Mouse (Mus musculus) spleen, adult 2 months (tissue): ENCODE data around the gene Magt1. TPM values are rescaled to one million over a fixed set of nuclear protein-coding genes. Genes with fewer than 3 reads are reported as not detected.
A peak's percentile ranks its signal among the peaks of the same experiment; 100 is the strongest.

Experiments
- DNase-seq, 2 experiments: peaks; one replicate each; pipeline versions ENCODE4 v3.0.0 to v3.0.0-alpha.2; 2012 to 2021; ENCODE audit warnings: low spot score in 2 of 2, low read depth in 1 of 2
- H3K27ac ChIP-seq: fragments of 200-500 bp; 2 replicates; pipeline ENCODE4 v1.5.1; 2012; ENCODE audit warnings: low read length, inconsistent platforms; ENCODE audit not compliant: insufficient read depth
- H3K27me3 ChIP-seq: fragments of 200-500 bp; 2 replicates; pipeline ENCODE4 v1.6.1; 2012; ENCODE audit warnings: mild to moderate bottlenecking, moderate library complexity, low read length, inconsistent platforms; ENCODE audit not compliant: control insufficient read depth, insufficient read depth
- H3K36me3 ChIP-seq: fragments of 200-500 bp; 2 replicates; pipeline ENCODE4 v1.6.1; 2012; ENCODE audit warnings: mild to moderate bottlenecking, low read length, inconsistent platforms; ENCODE audit not compliant: control insufficient read depth, insufficient read depth
- H3K4me1 ChIP-seq: fragments of 200-500 bp; 2 replicates; pipeline ENCODE4 v1.6.1; 2011; ENCODE audit warnings: inconsistent platforms; ENCODE audit not compliant: control insufficient read depth, insufficient read depth, insufficient read length
- H3K4me3 ChIP-seq: fragments of 200-500 bp; 2 replicates; pipeline ENCODE4 v1.5.1; 2011; ENCODE audit warnings: mild to moderate bottlenecking, inconsistent platforms; ENCODE audit not compliant: insufficient read depth, insufficient read length; ENCODE audit errors: extremely low read depth
- CTCF ChIP-seq: fragments of 200-500 bp; IDR thresholded peaks from 2 replicates; pipeline ENCODE4 v1.5.1; 2011; ENCODE audit warnings: mild to moderate bottlenecking, inconsistent platforms; ENCODE audit not compliant: insufficient read depth, insufficient read length, insufficient replicate concordance; ENCODE audit errors: extremely low read depth
- POLR2A ChIP-seq: fragments of 200-500 bp; IDR thresholded peaks from 2 replicates; pipeline ENCODE4 v1.6.1; 2011; ENCODE audit warnings: low read depth, low read length, inconsistent platforms
- WGBS: fragments of 180-500 bp; shearing (Covaris S2); methylation state at CpG from one replicate; pipeline ENCODE4 v1.1.7; 2018; 5-methylcytosine and 5-hydroxymethylcytosine counted together
- polyA plus RNA-seq: library from polyadenylated mRNA; depleted of rRNA; stranded (reverse); fragments of >200 nt; gene quantifications from 2 replicates; pipeline ENCODE4 v1.2.3, GENCODE M21; 2012

The Magt1 gene
- polyA plus RNA-seq, 1 experiment = 3.1 TPM

DNA sequence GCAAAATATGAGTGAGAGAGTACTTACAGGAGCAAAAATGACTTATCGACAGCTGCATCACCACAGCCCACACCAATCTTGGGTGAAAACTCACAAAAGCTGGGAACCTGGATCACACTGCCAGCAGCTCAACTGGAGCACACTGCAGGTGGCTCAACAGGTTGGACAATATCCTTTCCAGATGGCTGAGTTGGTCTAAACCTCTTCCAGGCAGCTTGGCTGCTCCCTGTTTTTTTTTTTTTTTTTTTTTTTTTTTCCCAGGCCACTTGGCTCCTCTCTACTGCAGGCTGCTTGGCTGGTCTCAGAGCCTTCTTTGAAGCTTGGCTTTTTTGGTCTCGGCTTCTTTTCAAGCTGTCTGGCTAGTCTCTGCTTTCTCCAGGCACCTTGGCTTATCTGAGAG is 57.7 kb downstream of the Magt1 start:
- Histone ChIP-seq H3K27me3 (no peaks in the 10 kb centered on the region), H3K4me3 (no peak overlapping the region), H3K27ac (no peak overlapping the region), H3K36me3 (no peaks in the 10 kb centered on the region), H3K4me1 (no peaks in the 10 kb centered on the region)
- 87% methylated on average over 2 of the region's 2 CpGs for WGBS
- no peak for DNase-seq
- TF ChIP-seq POLR2A (no peak), CTCF (no peak)

DNA sequence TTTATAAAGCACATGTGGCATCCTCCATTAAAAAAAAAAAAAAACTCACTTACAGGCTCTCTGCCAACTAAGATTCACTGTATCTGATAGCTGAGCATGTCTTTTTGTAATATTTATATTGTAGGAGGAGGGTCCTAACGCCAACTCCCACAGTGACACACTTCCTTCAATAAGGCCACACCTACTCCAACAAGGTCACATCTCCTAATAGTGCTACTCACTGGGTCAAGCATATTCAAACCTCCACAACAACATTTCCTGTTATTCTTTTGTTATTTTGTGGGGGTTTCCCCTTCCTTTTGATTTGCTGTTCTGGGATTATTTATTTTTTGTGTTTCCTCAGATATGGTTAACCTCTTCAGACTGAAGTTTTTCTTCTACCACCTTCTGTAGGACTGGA is 65.3 kb downstream of the Magt1 start:
- Histone ChIP-seq H3K27me3 (no peaks in the 10 kb centered on the region), H3K27ac (no peak overlapping the region), H3K4me3 (no peak overlapping the region), H3K36me3 (no peaks in the 10 kb centered on the region), H3K4me1 (no peaks in the 10 kb centered on the region)
- TF ChIP-seq CTCF = no peak
- TF ChIP-seq POLR2A = no peak
- 57% methylated on average over 1 of the region's 1 CpGs for WGBS
- DNase-seq = no peak

DNA sequence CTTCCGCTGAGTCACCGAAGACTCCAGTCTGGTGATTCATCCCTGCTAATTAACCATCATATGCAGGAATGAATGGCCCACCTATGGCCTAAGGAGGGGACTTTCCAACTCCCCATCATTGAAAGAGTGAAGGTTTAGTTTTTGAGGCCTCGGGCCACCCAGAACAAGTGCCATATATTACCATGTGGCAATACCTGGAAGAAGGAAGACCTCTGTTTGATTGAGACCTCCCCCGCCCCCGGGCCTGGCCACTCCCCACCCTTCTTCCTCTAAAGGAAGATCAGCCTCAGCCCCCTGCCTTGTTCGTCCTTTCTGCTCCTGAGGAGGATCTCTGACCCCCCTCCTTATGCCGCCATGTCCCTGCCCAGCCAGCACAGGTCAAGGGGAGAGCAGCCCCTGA is 72.5 kb downstream of the Magt1 start:
- no peak for TF ChIP-seq POLR2A
- Histone ChIP-seq H3K36me3 (no peaks in the 10 kb centered on the region), H3K4me1 (no peaks in the 10 kb centered on the region), H3K27ac (no peak overlapping the region), H3K27me3 (no peaks in the 10 kb centered on the region), H3K4me3 (no peak overlapping the region)
- no peak for DNase-seq
- WGBS = 94% methylated on average over 7 of the region's 7 CpGs

GRCm38 (mm10) chrX:105937736-105938135 is 74.0 kb downstream of the Magt1 start:
- TF ChIP-seq POLR2A (no peak), CTCF (no peak)

GRCm38 (mm10) chrX:105934341-105934740 is 77.4 kb downstream of the Magt1 start:
- no peaks in the 10 kb centered on the region for H3K36me3 ChIP-seq
- DNase-seq = no peak
- 82% methylated on average over 5 of the region's 5 CpGs for WGBS
- no peak overlapping the region for H3K27ac ChIP-seq
- TF ChIP-seq POLR2A = no peak
- no peak for TF ChIP-seq CTCF
- no peaks in the 10 kb centered on the region for H3K4me1 ChIP-seq
- H3K4me3 ChIP-seq = no peak overlapping the region
- H3K27me3 ChIP-seq = no peaks in the 10 kb centered on the region

More at GRCm38 (mm10) chrX:105937736-105938135, 74.0 kb downstream of the Magt1 start:
- no peaks in the 10 kb centered on the region for H3K36me3 ChIP-seq
- H3K4me1 ChIP-seq = no peaks in the 10 kb centered on the region
- no peak for DNase-seq
- no peak overlapping the region for H3K4me3 ChIP-seq
- whole genome bisulfite sequencing = 51% methylated on average over 2 of the region's 2 CpGs
- no peaks in the 10 kb centered on the region for H3K27me3 ChIP-seq
- no peak overlapping the region for H3K27ac ChIP-seq

DNA sequence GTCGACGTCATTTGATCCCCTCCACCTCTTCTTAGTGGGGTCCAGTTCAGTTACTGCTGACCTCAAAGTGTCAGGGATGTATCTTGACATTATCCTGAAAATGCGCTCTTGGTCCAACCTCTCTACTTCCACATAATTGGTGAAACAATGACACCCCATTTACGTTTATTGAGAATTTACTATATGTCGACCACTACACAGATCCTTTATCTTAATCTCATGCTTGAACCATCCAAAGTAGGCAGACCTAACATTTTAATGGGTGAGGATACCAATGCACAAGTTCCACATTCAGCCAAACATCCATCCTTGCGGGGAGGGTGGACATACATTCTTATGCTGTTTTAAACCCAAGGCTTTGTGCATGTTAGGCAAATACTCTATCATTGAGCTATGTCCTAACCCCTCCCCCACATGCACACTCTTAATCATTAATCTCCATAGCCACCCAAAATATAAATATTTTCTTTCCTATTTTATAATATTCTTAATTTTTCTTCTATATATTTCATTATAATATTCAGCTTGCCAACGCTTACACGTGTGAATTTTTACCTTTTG is 82.1 kb downstream of the Magt1 start:
- H3K27ac ChIP-seq = no peak overlapping the region

DNA sequence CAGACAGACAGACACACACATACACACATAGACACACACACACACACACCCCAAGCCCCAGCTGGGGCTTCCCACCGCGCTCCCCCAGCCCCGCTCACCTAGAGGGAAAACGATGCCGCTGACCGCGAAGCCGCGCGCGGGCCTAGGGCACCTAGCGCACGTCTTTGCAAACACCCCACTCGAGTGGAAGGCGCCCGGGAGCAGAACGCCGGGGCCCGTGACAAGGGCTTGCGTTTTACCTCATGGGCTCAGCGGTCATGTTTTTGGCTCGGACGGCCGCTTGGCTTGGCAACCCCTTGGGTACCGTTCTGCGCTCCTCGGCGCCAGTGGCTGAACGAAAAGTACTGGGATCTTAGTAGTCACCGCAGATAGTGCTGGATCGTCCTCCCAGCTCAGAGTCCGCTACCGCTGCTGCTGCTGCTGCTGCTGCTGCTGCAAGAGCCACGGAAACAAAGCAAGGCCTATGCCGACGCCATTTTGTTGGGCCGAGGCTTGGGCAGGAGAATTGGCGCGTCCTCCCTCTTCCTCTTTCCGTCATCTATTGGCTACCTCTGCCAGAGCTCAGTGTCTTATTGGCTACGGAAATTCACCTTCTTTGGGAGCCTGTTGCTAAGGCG is 82.7 kb downstream of the Magt1 start, which contains the start of gene Atrx:
TSS of gene Atrx (minus strand) at position 543 of the 617 bp plus-strand sequence.
- Histone ChIP-seq H3K4me1 (peaks cover 5% of the 10 kb centered on the region; the same call in 1 of the 2 replicates), H3K27me3 (no peaks in the 10 kb centered on the region), H3K27ac (peak within 1 kb of the TSS; percentile 97), H3K4me3 (peak within 1 kb of the TSS; percentile 88), H3K36me3 (no peaks in the 10 kb centered on the region)
- TF ChIP-seq POLR2A (peak; percentile 13; the same call in 1 of the 2 replicates), CTCF (no peak)
- 34% methylated on average over 42 of the region's 42 CpGs for WGBS
- DNase-seq = peak; percentile 59 to 65

More for the DNA sequence above, 82.1 kb downstream of the Magt1 start:
- H3K27me3 ChIP-seq = no peaks in the 10 kb centered on the region
- H3K36me3 ChIP-seq = no peaks in the 10 kb centered on the region
- peaks cover 5% of the 10 kb centered on the region; the same call in 1 of the 2 replicates for H3K4me1 ChIP-seq
- WGBS = 38% methylated on average over 8 of the region's 8 CpGs
- no peak for DNase-seq
- no peak overlapping the region; the same call in 1 of the 2 replicates for H3K4me3 ChIP-seq
- no peak for TF ChIP-seq CTCF
- no peak for TF ChIP-seq POLR2A
